Mouse (Mus musculus) heart, adult 11 months (tissue): ENCODE results near the gene Uchl4.
A peak's percentile ranks its signal among the peaks of the same experiment; 100 is the strongest.
"Not testable (repeated sequence)": the region's sequence is repeated elsewhere in the genome, so short reads cannot be mapped to it uniquely, and the experiment has no call there.

Experiments used
- DNase-seq: peaks from one replicate; pipeline ENCODE4 v3.0.0; 2022

The Uchl4 gene

GRCm38 (mm10) chr9:64234768-64235435, at the start of gene Uchl4:
TSS of gene Uchl4 (plus strand) at chr9:64235201.
- DNase-seq = no peak

DNA sequence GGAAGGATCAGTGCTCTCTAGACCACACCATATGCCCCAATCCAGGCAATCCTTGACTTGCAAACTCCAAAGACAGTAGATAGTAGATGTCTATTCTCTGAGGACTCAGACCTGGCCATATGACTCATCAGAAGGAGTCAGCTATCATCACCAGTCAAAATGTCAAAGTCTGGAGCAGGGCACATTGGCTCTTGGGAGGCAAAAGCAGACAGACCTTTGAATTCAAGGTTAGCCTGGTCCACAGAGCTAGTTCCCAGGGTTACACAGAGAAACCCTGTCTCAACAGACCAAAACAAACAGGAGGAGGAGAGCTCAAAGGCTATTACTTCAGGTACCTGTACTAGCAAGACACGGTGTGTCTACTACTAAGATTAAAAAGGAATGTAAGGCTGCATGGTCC, 41.1 kb upstream of the Uchl4 start:
- no peak for DNase-seq

DNA sequence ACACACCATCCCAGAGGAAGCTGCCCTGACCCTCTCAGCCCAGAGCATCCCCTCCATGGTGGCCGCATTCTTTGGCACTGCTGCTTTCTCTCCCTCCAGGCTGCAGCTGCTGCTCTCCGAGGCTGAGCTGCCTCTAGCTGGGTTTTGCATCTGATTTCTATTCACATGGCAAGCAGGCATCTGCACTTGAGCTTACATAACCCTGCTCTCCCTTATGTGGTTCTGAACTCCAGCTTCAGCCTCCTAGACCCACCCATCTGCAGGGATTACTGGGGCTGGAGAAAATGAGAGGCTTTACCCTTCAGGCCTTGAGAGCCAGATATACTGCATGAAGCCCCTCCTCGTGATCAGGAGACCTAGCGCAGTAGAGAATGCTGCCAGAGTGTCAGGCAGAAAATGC, 39.4 kb upstream of the Uchl4 start:
- peak; percentile 91 for DNase-seq

DNA sequence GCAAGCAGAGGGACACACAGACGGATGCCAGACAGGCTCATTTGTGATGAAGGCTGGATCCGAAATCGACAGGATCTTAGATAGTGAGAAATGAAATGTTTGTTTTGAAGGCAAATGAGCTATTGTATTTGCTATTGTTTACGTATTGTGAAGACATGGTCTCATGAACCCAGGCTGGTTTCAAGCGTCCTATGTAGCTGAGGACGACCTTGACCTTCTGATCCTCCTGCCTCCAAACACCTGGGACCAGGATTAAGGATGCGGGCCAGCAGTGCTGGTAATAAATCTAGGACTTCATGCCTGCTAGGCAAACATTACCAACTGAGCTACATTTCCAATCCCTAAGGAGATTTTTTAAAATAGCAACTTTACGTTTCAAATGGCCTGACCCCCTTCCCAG, 37.5 kb upstream of the Uchl4 start:
- no peak for DNase-seq

DNA sequence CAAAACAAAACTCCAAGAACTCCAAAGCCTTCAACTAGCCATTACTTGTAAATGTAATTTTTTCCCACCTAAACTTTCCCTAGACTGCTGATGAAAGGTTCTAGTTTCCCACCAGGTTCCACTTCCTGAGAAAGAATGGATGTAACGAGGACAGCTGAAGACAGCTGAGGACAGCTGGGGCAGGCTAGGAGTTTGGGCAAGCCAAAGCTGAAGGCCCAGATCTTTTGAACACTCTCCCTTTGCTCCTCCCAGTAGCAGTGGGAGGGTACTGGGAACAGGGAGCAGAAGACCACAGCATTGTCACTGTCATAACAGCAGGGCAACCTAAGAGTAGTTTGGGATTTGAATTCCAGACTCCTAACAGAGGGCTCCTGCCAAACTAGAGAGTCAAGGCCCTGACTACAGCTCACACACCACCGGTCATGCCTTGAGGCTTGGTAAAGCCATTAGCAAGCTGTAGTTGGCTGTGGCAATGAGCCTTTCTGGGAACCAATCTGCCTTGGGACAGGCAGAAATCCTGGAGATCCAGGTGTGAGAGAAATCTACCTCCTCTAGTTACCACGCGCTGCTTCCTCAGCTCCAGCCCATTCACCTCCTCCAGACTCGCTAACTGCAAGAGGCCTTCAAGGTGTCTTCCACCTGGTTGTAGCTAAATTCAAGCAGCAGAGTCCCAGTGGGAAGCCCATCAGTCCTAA, 36.8 kb upstream of the Uchl4 start:
- peak; percentile 90 for DNase-seq

DNA sequence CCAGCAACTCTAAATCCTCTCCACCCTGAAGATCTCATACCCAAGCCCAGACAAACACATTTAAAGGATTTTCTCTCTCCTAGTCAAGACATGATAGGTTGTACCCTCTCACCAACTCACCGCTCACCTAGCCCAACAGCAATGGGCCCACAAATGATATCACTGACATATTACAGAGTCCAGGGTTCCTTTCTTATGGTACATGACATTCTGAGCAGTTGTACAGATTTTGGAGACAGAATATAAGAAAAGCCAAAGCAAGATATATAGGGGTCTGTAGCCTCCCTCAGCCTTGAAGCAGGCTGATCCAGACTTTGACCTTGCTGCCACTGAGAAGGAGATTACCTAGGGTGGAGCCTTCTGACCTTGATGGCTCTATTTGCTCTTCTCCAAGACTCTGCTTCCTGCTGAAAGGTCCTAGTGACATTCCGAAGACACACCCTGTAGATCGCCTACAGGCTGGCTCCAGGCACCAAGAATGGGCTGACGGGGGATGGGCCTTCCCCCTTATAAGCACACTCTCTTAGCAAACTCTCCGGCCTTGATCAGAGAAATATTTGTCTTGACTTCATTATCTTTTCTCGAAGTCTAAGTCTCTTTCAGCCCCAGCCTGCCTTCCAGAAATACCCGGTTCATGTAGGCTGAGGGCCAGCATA, 36.1 kb upstream of the Uchl4 start:
- DNase-seq = not testable (repeated sequence)

- no peak for DNase-seq
Measured at GRCm38 (mm10) chr9:64199897-64200296, 35.1 kb upstream of the Uchl4 start.

DNA sequence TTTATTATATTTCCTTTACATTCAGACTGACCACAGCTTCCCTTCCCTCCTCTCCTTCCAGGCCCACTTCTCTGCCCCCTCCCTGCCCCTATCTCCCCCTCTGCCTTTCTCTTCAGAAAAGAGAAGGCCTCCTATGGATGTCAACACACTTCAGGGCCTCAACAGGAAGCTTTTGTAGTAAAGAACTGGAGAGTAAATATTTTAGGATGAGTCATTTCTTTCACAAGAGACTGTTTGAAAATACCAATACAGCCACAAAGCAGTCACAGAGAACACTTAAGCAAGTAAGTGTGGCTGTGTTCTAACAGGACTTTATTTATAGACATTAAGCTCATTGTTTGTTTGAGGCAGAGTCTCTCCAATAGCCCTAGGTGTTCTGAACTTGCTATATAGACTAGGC, 32.7 kb upstream of the Uchl4 start:
- no peak for DNase-seq

DNA sequence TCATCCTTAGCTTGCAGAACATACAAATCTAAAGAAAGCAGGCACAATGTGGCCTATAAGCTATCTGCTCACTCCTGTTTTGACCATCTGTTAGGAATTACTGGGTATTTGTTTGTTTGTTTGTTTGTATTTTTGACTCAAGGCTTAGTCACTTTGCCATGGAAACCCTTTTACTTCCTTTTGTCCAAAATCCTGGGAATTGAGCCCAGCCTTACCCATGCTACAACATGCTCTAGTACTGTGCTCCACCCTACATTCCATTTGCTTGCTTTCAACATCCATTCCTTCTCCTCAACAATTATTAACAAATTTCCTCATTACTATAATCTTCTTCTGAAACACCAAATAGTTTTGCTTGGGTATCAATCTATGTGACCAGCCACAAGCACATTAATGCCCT, 32.1 kb upstream of the Uchl4 start:
- no peak for DNase-seq

DNA sequence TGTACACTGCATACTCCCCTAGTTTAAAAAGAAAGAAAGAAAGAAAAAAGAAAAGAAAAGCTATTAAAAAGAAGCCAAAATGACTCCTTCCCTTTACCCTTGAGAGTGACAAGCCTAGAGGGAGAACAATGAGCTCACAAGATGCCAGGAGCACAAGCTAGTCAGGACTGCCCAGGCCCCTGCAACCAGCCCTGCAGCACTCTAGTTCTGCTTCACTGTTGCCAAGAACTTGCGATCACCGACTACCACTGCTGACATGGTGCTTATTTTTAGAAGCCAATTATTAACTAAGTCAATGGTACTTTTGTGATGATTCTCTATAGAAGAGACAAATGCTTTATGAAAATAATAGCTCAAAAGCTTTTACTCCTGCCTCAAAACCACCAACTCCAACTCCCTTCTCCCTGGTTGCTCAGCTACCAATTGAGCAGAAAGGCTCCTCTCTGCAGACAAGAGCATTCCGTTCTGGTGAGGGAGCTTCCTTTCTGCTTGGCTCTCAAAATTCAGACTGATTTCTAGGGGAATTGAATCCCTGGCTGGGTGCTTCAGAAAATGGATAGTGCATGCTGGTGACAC, 27.4 kb upstream of the Uchl4 start:
- peak; percentile 91 for DNase-seq

DNA sequence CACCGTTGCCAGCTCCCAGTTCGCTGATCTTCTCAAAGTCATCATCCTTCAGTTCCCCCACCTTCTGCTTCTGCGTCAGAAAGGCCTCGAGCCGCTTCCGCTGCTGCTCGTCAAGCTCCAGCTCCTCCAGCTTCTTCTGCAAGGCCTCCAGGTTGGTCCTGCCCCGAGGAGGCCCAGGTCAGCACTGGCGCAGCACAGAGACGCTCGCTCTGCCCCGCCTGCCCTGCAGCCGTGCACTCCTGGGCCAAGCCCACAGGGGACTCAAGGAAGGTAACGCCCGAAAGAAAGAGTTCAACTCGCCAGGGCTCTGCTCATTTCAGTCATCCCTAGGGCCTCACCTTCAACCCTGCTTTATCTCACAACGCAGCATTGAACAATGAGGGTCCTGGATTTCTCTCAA, 20.5 kb upstream of the Uchl4 start:
- DNase-seq = no peak

- no peak for DNase-seq
Measured at GRCm38 (mm10) chr9:64216090-64216489, 18.9 kb upstream of the Uchl4 start.

DNA sequence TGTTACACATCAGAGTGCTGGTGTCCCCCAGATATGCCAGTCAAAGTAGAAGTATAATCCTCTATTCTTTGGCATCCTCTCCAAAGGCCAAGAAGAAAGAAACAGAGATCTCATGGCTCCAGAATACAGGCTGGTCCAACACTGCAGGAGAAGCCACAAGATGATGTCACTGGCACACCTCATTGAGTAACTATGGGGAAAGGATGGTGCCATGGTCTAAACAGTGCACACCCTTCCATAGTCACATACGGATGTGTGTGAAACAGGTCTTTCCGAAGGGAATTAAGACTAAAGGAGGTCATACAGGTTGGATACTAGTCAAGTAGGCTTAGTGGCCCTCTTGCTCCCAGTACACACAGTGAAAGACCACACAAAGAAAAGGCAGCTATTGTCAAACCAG, 18.4 kb upstream of the Uchl4 start:
- no peak for DNase-seq

- no peak for DNase-seq
Measured at GRCm38 (mm10) chr9:64217887-64218286, 17.1 kb upstream of the Uchl4 start.

- DNase-seq = no peak
Measured at GRCm38 (mm10) chr9:64219305-64219704, 15.7 kb upstream of the Uchl4 start.

DNA sequence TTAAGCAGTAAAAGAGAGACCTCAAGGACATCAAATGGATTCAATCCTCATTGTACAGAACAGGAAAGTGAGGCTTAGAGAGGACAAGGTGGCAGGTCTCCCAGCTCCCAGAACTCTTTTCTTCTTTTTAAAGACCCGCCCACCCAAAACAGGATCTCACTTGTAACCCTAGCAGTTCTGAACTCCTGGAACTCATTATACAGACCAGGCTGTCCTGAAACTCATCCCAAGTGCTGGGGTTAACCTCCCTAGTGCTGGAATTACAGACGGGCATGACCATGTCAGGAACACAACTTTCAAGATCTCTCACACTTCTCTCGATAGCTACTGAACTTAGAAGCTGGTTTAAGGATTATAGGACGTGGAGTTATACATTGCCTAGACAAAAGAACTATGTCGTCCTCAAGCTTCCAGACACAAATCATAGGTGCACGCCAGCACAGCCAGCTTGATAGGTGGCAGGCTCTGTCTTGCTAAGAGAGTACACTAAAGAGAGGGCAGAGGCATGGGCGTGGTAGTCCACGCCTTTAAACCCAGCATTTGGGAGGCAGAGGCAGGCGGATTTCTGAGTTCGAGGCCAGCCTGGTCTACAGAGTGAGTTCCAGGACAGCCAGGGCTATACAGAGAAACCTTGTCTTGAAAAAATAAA, 15.1 kb upstream of the Uchl4 start:
- DNase-seq = no peak

- no peak for DNase-seq
Measured at GRCm38 (mm10) chr9:64220603-64221002, 14.4 kb upstream of the Uchl4 start.

GRCm38 (mm10) chr9:64221480-64221879, 13.5 kb upstream of the Uchl4 start:
- DNase-seq = no peak

- DNase-seq = peak; percentile 68
Measured at GRCm38 (mm10) chr9:64222098-64222497, 12.9 kb upstream of the Uchl4 start.

DNA sequence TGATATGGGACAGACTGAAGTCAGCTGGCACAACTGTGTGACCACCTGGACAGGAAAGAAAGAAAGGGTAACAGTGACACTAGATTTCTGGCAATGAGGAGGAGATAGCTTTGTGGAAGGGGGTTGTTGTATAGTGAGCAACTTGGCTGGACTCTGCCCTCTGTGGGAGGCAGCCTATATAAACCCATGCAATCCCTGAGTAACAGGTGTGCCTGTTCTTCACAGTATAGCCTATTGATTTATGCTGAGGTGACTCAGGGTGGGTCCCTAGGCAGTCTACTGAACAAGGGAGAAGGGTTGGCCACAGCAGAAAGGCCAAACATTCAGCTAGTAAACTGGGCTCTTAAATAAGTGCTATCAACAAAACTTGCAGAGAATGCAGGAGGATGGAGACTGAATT, 9.2 kb upstream of the Uchl4 start:
- DNase-seq = no peak

GRCm38 (mm10) chr9:64227736-64228135, 7.3 kb upstream of the Uchl4 start:
- DNase-seq = peak; percentile 92

DNA sequence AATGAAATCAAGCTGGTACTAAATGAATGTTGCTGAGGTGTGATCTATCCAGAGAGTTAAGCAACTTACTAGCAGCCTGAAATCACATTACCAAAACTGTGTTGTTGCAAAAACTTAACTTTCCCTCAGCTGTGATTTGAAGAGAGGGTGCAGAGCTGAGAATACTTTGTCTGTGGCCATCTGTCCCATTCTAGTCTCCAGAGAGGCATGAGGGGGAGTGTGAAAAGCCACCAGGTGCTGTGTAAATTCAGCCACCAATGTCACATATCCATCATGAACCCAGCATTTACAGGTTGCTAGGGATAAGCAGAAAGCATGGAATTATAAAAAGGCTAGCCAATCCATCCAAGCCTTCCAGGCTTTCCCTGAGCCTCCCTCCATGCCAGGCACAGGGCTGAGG, 6.0 kb upstream of the Uchl4 start:
- no peak for DNase-seq

- DNase-seq = peak; percentile 93
Measured at GRCm38 (mm10) chr9:64231171-64231570, 3.8 kb upstream of the Uchl4 start.
